Mouse (Mus musculus): ENCODE results near the gene Llgl2. TPM values are rescaled to one million over a fixed set of nuclear protein-coding genes. Genes with fewer than 3 reads are reported as not detected.
"Not testable (repeated sequence)": the region's sequence is repeated elsewhere in the genome, so short reads cannot be mapped to it uniquely, and the experiment has no call there.

The Llgl2 gene
- polyA plus RNA-seq, 1 experiment from 2014 or later: 4.4 TPM

DNA sequence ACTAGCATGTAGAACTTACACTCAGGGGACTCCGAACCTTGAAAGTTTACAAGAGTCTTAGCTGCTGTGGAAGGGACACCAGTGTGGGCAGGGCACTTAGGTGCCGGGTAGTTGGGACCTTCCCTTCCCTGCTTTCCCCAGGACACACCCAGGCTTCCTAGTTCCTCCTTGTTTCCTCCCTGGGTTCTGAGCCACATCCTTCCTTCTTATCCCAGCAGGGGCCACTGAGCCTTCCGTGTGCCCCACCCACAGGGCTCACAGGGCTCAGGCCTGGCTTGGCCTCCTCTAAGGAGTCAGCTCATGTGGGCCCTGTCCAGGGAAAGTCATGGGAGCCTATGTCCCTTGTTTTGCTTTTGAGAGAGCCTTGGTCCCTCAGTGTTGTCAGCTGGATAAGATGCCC, 15.9 kb downstream of the Llgl2 start:
- H3K27ac ChIP-seq (replicated peaks): no peak overlapping the region
- H3K4me3 ChIP-seq: no peak overlapping the region
- ATAC-seq (ENCODE audit: low FRiP score, low read depth): no peak
- peaks cover 8% of the 10 kb centered on the region; the same call in 1 of the 2 replicates for H3K4me1 ChIP-seq
- 56% methylated on average over 3 of the region's 3 CpGs for WGBS
- H3K9me3 ChIP-seq: no peaks in the 10 kb centered on the region
- H3K36me3 ChIP-seq: no peaks in the 10 kb centered on the region
- H3K9ac ChIP-seq (replicated peaks): no peak overlapping the region
- no peak overlapping the region for H3K4me2 ChIP-seq (replicated peaks)
- peaks cover 17% of the 10 kb centered on the region; the same call in 1 of the 2 replicates for H3K27me3 ChIP-seq

- H3K27me3 ChIP-seq: peaks cover 7% of the 10 kb centered on the region; the same call in 1 of the 2 replicates
- H3K9me3 ChIP-seq: no peaks in the 10 kb centered on the region
- 85% methylated on average over 6 of the region's 6 CpGs for WGBS
- H3K4me3 ChIP-seq: no peak overlapping the region
- no peak overlapping the region for H3K27ac ChIP-seq (replicated peaks)
- ATAC-seq (ENCODE audit: low FRiP score, low read depth): no peak
- peaks cover 8% of the 10 kb centered on the region; the same call in 1 of the 2 replicates for H3K4me1 ChIP-seq
- H3K9ac ChIP-seq (replicated peaks): no peak overlapping the region
- no peak overlapping the region for H3K4me2 ChIP-seq (replicated peaks)
- H3K36me3 ChIP-seq: no peaks in the 10 kb centered on the region
Measured at GRCm38 (mm10) chr11:115841044-115841443, 17.2 kb downstream of the Llgl2 start.

- Histone ChIP-seq H3K36me3 (no peaks in the 10 kb centered on the region), H3K9me3 (no peaks in the 10 kb centered on the region), H3K27ac (replicated peaks) (no peak overlapping the region), H3K9ac (replicated peaks) (no peak overlapping the region), H3K4me3 (no peak overlapping the region), H3K4me1 (0 out of 2 replicates have a peak, but pooled peaks cover 3% of the 10 kb centered on the region), H3K27me3 (0 out of 2 replicates have a peak, but pooled peaks cover 4% of the 10 kb centered on the region), H3K4me2 (replicated peaks) (no peak overlapping the region)
- 24% methylated on average over 6 of the region's 6 CpGs for WGBS
- no peak for ATAC-seq (ENCODE audit: low FRiP score, low read depth)
Measured at GRCm38 (mm10) chr11:115841961-115842550, 18.2 kb downstream of the Llgl2 start.

- ATAC-seq (ENCODE audit: low FRiP score, low read depth): no peak
- Histone ChIP-seq H3K36me3 (no peaks in the 10 kb centered on the region), H3K9ac (replicated peaks) (no peak overlapping the region), H3K4me3 (no peak overlapping the region), H3K4me2 (replicated peaks) (no peak overlapping the region), H3K4me1 (0 out of 2 replicates have a peak, but pooled peaks cover 3% of the 10 kb centered on the region), H3K27ac (replicated peaks) (no peak overlapping the region), H3K9me3 (no peaks in the 10 kb centered on the region), H3K27me3 (no peaks in the 10 kb centered on the region)
- WGBS: 83% methylated on average over 12 of the region's 14 CpGs
Measured at GRCm38 (mm10) chr11:115843141-115843890, 19.5 kb downstream of the Llgl2 start.

GRCm38 (mm10) chr11:115843891-115844239, 20.0 kb downstream of the Llgl2 start:
- ATAC-seq (ENCODE audit: low FRiP score, low read depth): no peak
- no peaks in the 10 kb centered on the region for H3K9me3 ChIP-seq
- no peaks in the 10 kb centered on the region for H3K36me3 ChIP-seq
- no peak overlapping the region for H3K4me2 ChIP-seq (replicated peaks)
- no peak overlapping the region for H3K27ac ChIP-seq (replicated peaks)
- 0 out of 2 replicates have a peak, but pooled peaks cover 3% of the 10 kb centered on the region for H3K4me1 ChIP-seq
- H3K4me3 ChIP-seq: no peak overlapping the region
- WGBS: 94% methylated on average over 5 of the region's 5 CpGs
- no peaks in the 10 kb centered on the region for H3K27me3 ChIP-seq
- no peak overlapping the region for H3K9ac ChIP-seq (replicated peaks)

DNA sequence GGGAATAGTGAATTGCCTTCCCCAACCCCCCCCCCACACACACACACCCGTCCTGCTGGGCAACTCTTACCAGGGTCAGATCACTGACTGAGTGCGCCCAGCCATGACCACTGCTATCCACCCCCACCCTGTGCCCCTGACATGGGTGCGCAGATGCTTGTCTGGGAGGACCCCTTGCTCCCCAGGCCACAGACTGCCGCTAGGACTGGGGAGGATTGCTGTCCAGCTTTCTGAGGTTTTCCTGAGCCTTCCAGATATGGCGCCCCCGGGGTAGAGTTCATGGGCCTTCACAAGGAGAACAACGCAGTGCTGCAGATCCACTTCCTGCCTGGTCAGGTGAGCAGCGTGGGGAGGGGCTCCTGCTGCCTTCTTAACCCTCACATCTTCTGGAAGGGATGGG, 20.4 kb downstream of the Llgl2 start:
- H3K27me3 ChIP-seq: no peaks in the 10 kb centered on the region
- H3K9me3 ChIP-seq: no peaks in the 10 kb centered on the region
- no peak overlapping the region for H3K27ac ChIP-seq (replicated peaks)
- 0 out of 2 replicates have a peak, but pooled peaks cover 3% of the 10 kb centered on the region for H3K4me1 ChIP-seq
- no peaks in the 10 kb centered on the region for H3K36me3 ChIP-seq
- H3K4me2 ChIP-seq (replicated peaks): no peak overlapping the region
- no peak overlapping the region for H3K4me3 ChIP-seq
- 69% methylated on average over 8 of the region's 8 CpGs for WGBS
- no peak for ATAC-seq (ENCODE audit: low FRiP score, low read depth)
- no peak overlapping the region for H3K9ac ChIP-seq (replicated peaks)

GRCm38 (mm10) chr11:115845819-115846218, 22.0 kb downstream of the Llgl2 start:
- WGBS: 96% methylated on average over 2 of the region's 2 CpGs
- H3K9ac ChIP-seq (replicated peaks): no peak overlapping the region
- no peak overlapping the region for H3K4me2 ChIP-seq (replicated peaks)
- H3K4me3 ChIP-seq: no peak overlapping the region
- H3K36me3 ChIP-seq: no peaks in the 10 kb centered on the region
- no peak for ATAC-seq (ENCODE audit: low FRiP score, low read depth)
- H3K27ac ChIP-seq (replicated peaks): no peak overlapping the region
- H3K27me3 ChIP-seq: no peaks in the 10 kb centered on the region
- H3K4me1 ChIP-seq: 0 out of 2 replicates have a peak, but pooled peaks cover 3% of the 10 kb centered on the region
- H3K9me3 ChIP-seq: no peaks in the 10 kb centered on the region

DNA sequence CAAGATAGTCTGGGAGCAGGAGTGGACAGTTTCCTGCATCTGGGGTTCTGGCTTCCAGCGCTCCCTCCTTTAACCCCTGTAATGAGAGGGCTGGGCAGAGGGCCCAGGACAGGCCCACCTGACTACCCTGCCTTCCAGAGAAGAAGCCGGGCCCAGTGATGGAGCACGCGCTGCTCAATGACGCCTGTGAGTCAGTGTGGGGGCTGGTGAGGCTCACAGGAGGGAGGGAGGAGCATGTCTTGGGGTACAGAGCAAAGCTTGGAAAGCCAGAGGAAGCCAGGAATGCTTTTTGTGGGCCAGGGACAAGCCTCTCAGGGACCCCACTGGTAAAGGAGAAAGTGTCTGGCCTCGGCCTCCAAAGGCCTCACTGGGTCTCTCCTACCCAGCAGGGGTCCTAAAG, 30.8 kb downstream of the Llgl2 start:
- Histone ChIP-seq H3K9me3 (no peaks in the 10 kb centered on the region), H3K4me2 (replicated peaks) (no peak overlapping the region), H3K27ac (replicated peaks) (no peak overlapping the region), H3K4me1 (peaks cover 8% of the 10 kb centered on the region), H3K36me3 (no peaks in the 10 kb centered on the region), H3K4me3 (no peak overlapping the region), H3K27me3 (peaks cover 41% of the 10 kb centered on the region), H3K9ac (replicated peaks) (no peak overlapping the region)
- WGBS: 76% methylated on average over 6 of the region's 6 CpGs
- no peak for ATAC-seq (ENCODE audit: low FRiP score, low read depth)

GRCm38 (mm10) chr11:115857146-115857545, 33.3 kb downstream of the Llgl2 start:
- not testable (repeated sequence) for H3K4me2 ChIP-seq (replicated peaks); H3K4me3 ChIP-seq; H3K36me3 ChIP-seq; H3K4me1 ChIP-seq; H3K27ac ChIP-seq (replicated peaks); ATAC-seq (ENCODE audit: low FRiP score, low read depth); H3K9ac ChIP-seq (replicated peaks); H3K9me3 ChIP-seq
- 92% methylated on average over 4 of the region's 4 CpGs for WGBS
- peaks cover 66% of the 10 kb centered on the region for H3K27me3 ChIP-seq

- Histone ChIP-seq H3K27me3 (peaks cover 73% of the 10 kb centered on the region), H3K4me2 (replicated peaks) (no peak overlapping the region), H3K9ac (replicated peaks) (0 out of 2 replicates have a peak overlapping the region, but pooled peaks have one; percentile 2), H3K4me3 (no peak overlapping the region), H3K27ac (replicated peaks) (no peak overlapping the region), H3K9me3 (no peaks in the 10 kb centered on the region), H3K36me3 (no peaks in the 10 kb centered on the region), H3K4me1 (peaks cover 8% of the 10 kb centered on the region)
- ATAC-seq (ENCODE audit: low FRiP score, low read depth): no peak
- WGBS: 55% methylated on average over 13 of the region's 13 CpGs
Measured at GRCm38 (mm10) chr11:115857936-115858335, 34.1 kb downstream of the Llgl2 start.

- Histone ChIP-seq H3K9me3 (no peaks in the 10 kb centered on the region), H3K27ac (replicated peaks) (no peak within 1 kb of the TSS), H3K9ac (replicated peaks) (0 out of 2 replicates have a peak within 1 kb of the TSS, but pooled peaks have one; percentile 39), H3K27me3 (peaks cover 73% of the 10 kb centered on the region), H3K4me3 (peak within 1 kb of the TSS; percentile 31), H3K4me2 (replicated peaks) (peak within 1 kb of the TSS; percentile 48), H3K4me1 (peaks cover 8% of the 10 kb centered on the region), H3K36me3 (no peaks in the 10 kb centered on the region)
- 11% methylated on average over 27 of the region's 27 CpGs for WGBS
- ATAC-seq (ENCODE audit: low FRiP score, low read depth): no peak
Measured at GRCm38 (mm10) chr11:115858354-115858753, 34.5 kb downstream of the Llgl2 start, which contains the start of gene Myo15b. TSS of gene Myo15b (plus strand) at chr11:115858406.

All from midbrain, embryonic 12.5 days (tissue).